Mouse (Mus musculus) gastrocnemius, postnatal 14 days (tissue): ENCODE data around the gene Cped1. TPM values are rescaled to one million over a fixed set of nuclear protein-coding genes. Genes with fewer than 3 reads are reported as not detected.
"Not testable (repeated sequence)": the region's sequence is repeated elsewhere in the genome, so short reads cannot be mapped to it uniquely, and the experiment has no call there.

Source experiments
- DNase-seq: peaks from one replicate; pipeline ENCODE4 v3.0.0; 2021; ENCODE audit warnings: mixed read lengths
- intact Hi-C: fragments of 180-260 bp; cut with DNase I; formaldehyde crosslinking; loops from one replicate; pipeline ENCODE4 v1.15.1; 2025; ENCODE audit warnings: low total_unique reads
- total RNA-seq, 2 experiments: library from RNA; stranded (reverse); gene quantifications; 2 replicates each; pipeline ENCODE4 v1.2.3; 2021

Cped1 gene
- total RNA-seq, 2 experiments from 2014 or later, result 15.6 to 16.3 TPM

DNA sequence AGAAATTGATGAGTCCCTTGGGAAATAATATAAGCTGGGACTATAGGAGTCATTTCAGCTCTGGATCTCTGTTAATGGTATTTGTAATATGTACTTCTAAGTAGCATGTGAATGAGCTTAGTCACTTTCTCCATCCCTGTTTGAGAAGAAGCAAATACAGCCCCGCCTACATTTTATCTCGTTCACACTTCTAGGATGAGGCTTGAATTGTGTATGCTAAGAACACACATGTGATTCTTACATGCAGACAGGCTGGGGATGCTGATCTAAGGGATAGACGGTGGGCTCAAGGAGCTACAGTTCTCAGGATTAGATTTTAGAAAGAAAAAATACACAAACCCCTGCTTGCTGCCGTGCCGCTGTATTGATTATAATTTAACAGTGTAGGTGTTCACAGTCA, 35.0 kb downstream of the Cped1 start:
- no peak for DNase-seq
- intact Hi-C loops, result no loop called here

- intact Hi-C loops, result no loop called here
- DNase-seq, result no peak
These were observed 35.6 kb downstream of the Cped1 start for GRCm38 (mm10) chr6:22021315-22021714.

- intact Hi-C loops, result no loop called here
These were observed 38.5 kb downstream of the Cped1 start for GRCm38 (mm10) chr6:22024168-22024567.

GRCm38 (mm10) chr6:22025584-22026357, 40.1 kb downstream of the Cped1 start:
- DNase-seq, result no peak
- intact Hi-C loops, result no loop called here

More at GRCm38 (mm10) chr6:22024168-22024567, 38.5 kb downstream of the Cped1 start:
- no peak for DNase-seq

- DNase-seq, result no peak
- intact Hi-C loops, result no loop called here
These were observed 40.6 kb downstream of the Cped1 start for GRCm38 (mm10) chr6:22026358-22026673.

DNA sequence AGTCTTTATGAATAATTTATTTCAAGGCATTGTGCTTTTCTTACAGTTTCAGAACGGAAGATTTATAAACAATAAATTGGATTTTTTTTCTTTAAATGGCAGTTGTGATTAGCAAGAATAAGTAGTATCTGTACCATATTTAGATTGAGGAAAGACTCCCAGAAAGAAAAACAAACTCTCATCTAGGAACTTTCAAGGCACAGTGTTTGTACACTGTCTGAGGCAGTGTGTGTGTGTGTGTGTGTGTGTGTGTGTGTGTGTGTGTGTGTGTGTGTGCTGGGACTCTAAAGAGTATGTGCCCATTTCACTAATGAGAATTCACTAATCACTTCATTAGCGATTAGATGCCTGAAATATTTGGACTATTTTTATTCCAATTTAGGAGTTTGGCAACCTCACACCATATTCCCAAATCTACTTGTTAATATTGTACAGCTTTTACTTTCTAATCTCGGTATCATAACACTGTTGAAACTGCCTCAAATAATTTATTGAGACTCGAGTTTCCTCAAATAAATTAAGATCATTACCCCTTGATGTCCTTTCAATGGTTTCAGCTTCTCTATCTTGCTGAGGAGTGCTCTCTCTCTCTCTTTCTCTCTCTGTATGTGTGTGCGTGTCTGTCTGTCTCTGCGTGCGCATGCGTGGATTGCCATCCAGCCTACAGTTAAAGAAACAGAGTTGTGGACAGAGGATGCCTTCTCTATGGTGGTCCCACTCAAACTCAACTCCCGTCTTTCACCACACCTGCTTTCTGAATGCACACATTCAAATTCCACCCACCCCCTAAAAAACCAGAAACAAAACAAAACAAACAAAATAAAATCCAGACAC, 41.3 kb downstream of the Cped1 start:
- intact Hi-C loops, result no loop called here
- DNase-seq, result no peak

- no peak for DNase-seq
- intact Hi-C loops, result no loop called here
These were observed 42.1 kb downstream of the Cped1 start for GRCm38 (mm10) chr6:22027854-22028253.

- intact Hi-C loops, result no loop called here
- DNase-seq, result no peak
These were observed 44.7 kb downstream of the Cped1 start for GRCm38 (mm10) chr6:22030381-22030780.

GRCm38 (mm10) chr6:22033188-22033587, 47.5 kb downstream of the Cped1 start:
- no peak for DNase-seq
- intact Hi-C loops, result no loop called here

DNA sequence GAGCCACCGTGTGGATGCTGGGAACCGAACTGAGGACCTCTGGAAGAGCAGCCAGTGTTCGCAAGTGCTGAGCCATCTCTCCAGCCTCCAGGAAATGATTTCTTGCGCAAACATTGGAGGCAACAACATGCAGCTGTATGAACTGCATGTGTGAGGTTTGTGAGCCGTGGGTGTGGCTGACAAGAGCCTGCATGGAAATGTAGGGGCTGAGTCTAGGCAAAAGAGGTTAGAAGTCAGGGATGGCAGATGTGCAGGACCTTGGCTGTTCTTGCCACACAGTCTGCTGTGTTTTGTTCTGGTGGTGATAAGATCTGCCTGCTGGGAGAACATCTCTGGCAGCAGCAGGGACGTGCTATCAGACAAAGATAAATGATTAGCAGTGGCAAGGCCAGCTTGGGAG, 49.7 kb downstream of the Cped1 start:
- intact Hi-C loops, result no loop called here
- no peak for DNase-seq

GRCm38 (mm10) chr6:22035895-22036294, 50.2 kb downstream of the Cped1 start:
- no peak for DNase-seq
- intact Hi-C loops, result no loop called here

DNA sequence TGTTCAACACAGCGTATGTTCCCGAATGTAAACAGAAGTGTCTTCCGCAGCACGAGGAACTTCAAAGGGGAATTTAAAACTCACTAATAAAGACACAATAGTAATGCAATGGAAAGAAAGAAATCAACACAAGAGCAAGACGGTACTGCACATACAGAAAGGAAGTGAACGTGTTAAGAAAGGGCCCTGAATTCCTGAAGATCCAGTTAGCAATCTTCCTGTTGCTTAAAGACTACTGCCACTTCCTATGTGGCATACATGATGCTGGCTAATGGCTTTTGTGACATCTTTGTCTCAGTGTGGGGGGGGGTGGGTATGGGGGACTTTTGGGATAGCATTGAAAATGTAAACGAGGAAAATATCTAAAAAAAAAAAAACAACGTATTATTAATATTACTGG, 50.7 kb downstream of the Cped1 start:
- intact Hi-C loops, result no loop called here
- no peak for DNase-seq

- intact Hi-C loops, result no loop called here
- DNase-seq, result no peak
These were observed 51.2 kb downstream of the Cped1 start for GRCm38 (mm10) chr6:22036911-22037310.

GRCm38 (mm10) chr6:22037441-22038050, 51.8 kb downstream of the Cped1 start:
- DNase-seq, result no peak
- intact Hi-C loops, result no loop called here

- DNase-seq, intact Hi-C loops: not testable (repeated sequence)
These were observed 54.0 kb downstream of the Cped1 start for GRCm38 (mm10) chr6:22039666-22040065.

DNA sequence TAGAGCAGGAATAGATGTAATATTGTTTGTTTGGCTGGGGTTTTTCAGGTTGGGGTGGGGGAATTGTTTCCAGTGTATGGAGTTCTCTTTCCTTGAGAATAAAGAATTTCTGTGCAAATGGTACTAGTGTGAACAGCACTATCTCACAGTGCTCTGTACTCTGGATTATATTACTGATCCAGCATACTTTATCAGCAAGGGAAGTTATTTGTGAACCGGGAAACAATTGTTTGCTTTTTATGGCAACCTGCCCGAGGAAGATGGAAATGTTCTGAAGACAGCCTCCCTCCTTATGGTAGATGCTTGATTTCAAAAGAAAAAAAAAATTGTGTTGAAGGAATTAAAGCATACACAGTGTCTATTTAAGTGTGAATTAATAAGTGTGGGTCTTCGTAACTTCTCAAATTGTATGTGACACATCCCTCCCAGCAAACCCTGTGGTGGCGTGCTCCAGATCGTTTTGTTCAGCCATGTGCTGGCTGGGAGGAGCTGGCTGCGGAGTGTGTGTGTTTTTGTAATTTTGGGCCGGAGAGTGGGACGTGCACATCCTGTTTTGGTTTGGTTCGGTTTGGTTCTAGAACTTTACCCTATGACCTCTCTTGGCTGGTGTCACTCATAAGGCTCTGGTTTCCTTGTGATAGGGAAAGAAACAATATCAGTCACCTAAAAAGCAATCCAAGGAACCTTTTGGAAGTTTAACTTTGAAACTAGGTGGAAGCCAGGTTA, 59.3 kb downstream of the Cped1 start:
- DNase-seq, result no peak
- intact Hi-C loops, result no loop called here

DNA sequence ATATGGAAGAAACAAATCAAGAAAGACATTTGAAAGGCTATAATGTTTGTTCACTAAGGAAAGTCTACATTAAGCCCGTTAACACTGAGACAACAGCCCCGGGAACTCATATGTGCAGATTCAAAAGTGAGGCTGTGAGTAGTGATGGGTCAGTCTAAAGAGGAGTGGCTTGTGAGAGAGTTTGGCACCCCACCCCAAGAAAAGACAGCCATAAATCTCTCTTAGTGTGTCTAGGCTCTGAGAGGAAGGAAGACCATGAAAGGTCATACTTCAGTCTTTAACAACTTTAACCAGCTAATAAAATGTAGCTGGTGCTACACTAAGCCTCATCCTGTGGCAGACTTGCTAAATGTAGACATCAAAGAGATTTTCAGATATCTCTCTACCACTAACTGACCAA, 61.4 kb downstream of the Cped1 start:
- intact Hi-C loops, result no loop called here
- no peak for DNase-seq

GRCm38 (mm10) chr6:22049093-22049492, 63.4 kb downstream of the Cped1 start:
- intact Hi-C loops, result no loop called here
- DNase-seq, result no peak

DNA sequence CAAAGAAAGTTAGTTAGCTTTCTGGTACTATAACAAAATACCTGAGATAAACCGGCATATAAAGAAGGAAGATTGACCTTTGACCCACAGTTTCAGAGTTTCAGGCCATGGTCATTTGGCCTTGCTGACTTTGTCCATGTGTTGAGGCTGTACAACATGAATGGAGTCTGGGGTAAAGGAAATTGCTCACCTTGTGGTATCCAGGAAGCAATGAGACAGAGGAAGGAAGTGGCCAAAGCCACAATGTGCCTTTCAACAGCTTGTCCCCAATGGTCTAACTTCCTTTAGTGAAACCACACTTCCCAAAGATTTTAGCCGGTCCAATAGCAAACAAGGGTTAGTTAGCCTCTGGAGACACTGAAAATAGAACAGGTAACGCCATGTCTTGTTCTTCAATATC, 65.8 kb downstream of the Cped1 start:
- intact Hi-C loops, result no loop called here
- no peak for DNase-seq

DNA sequence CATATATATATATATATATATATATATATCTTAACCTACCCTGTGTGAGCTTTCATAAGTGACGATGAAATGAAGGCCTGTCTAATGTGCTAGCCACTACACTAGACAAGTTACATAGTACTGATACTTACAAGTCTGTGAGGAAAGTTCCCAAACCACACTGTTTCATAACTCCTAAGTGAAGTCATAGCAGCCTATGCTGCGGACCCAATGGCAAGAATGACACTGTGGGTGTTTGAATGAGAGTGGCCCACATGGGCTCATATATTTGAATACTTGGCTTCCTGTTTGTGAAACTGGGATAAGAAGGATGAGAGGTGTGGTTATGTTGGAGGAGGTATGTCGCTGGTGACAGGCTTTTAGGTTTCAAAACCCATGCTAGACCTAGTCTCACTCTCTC, 67.3 kb downstream of the Cped1 start:
- no peak for DNase-seq
- intact Hi-C loops, result no loop called here
